Mouse (Mus musculus): ENCODE results near the gene Ep300.

- TF ChIP-seq CTCF (IDR thresholded peaks at IDR 0.05; ENCODE audit: control insufficient read depth, insufficient read depth, low read length) (no peak), POLR2A (IDR thresholded peaks at IDR 0.05; ENCODE audit: borderline replicate concordance, control insufficient read depth, low read depth, low read length) (no peak)
These were observed 39.6 kb upstream of the Ep300 start for GRCm38 (mm10) chr15:81545387-81546176.

All from bone marrow, adult 2 months (tissue).